Mouse (Mus musculus) midbrain, embryonic 15.5 days (tissue): ENCODE measurements around the gene Aig1. TPM values are rescaled to one million over a fixed set of nuclear protein-coding genes. Genes with fewer than 3 reads are reported as not detected.

Experiments used
- ATAC-seq: fragments of 200-750 bp; cut with Nextera tagmentation; replicated peaks from 2 replicates; pipeline ENCODE4 v1.8.0; 2017; ENCODE audit warnings: moderate TSS enrichment
- H3K27ac ChIP-seq: fragments of 300-500 bp; sonication (generic); 2 replicates; pipeline ENCODE4 v1.5.1; 2015; ENCODE audit warnings: mild to moderate bottlenecking, inconsistent platforms
- H3K27me3 ChIP-seq: fragments of 300-500 bp; sonication (generic); replicated peaks from 2 replicates; pipeline ENCODE4 v1.6.1; 2015; ENCODE audit warnings: inconsistent platforms
- H3K36me3 ChIP-seq: fragments of 300-500 bp; sonication (generic); replicated peaks from 2 replicates; pipeline ENCODE4 v1.6.1; 2015; ENCODE audit warnings: inconsistent platforms
- H3K4me1 ChIP-seq: fragments of 300-500 bp; sonication (generic); 2 replicates; pipeline ENCODE4 v1.6.1; 2015; ENCODE audit warnings: inconsistent platforms
- H3K4me2 ChIP-seq: fragments of 300-500 bp; sonication (generic); 2 replicates; pipeline ENCODE4 v1.6.1; 2015; ENCODE audit warnings: inconsistent platforms, mild to moderate bottlenecking, moderate library complexity
- H3K4me3 ChIP-seq: fragments of 300-500 bp; sonication (generic); 2 replicates; pipeline ENCODE4 v1.5.1; 2015; ENCODE audit warnings: mild to moderate bottlenecking, inconsistent platforms
- H3K9ac ChIP-seq: fragments of 300-500 bp; sonication (generic); 2 replicates; pipeline ENCODE4 v1.6.1; 2015; ENCODE audit warnings: mild to moderate bottlenecking, inconsistent platforms
- H3K9me3 ChIP-seq: fragments of 300-500 bp; sonication (generic); 2 replicates; pipeline ENCODE4 v1.6.1; 2016; ENCODE audit warnings: inconsistent platforms
- WGBS: fragments of 180-500 bp; shearing (Covaris S2); methylation state at CpG from one replicate; pipeline ENCODE4 v1.1.7; 2015; ENCODE audit warnings: mixed read lengths; 5-methylcytosine and 5-hydroxymethylcytosine counted together
- polyA plus RNA-seq: library from polyadenylated mRNA; unstranded; fragments of >200 nt; fragmentation: Nextera tagmentation; extraction: Ambion mirVana; gene quantifications from 2 replicates; pipeline ENCODE4 v1.2.1, GENCODE M21; 2015

Gene Aig1
- polyA plus RNA-seq, 1 experiment from 2014 or later = 90.1 TPM

DNA sequence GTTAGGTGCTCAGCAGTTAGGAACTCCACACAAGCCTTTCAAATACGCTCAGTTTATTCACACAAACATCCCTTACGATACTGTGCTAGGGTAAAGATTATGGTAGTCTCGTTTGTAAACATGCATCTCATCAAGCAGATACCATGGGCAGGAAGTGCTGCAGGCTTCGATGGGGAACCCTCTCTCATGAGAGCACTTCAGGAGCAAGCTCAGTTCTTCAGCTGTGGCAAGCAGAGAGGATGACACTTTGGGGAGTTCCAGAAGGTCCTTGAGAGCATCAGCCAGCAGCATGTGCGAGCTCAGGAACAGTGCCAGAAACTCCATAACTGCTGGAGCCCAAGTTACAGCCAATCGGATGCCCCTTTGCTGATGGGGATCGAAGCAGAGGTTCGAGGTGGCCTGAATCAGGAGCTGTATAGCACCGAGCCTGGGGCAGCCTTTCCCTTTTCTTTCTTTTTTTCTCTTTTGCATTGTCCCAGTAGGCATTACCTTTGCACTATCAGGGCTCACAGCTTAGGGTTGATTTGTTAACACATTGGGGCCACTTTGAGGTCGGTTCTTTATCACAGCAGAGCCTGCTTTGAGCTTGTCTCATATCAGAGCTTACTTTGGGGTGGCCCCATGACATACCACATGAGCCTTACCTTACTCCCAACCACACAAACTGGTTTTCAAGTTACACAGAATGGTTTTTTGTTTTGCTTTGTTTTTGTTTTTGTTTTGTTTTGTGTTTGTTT is 5.7 kb upstream of the Aig1 start:
- 88% methylated on average over 10 of the region's 10 CpGs for WGBS
- 0 out of 2 replicates have a peak, but pooled peaks cover under 1% of the 10 kb centered on the region for H3K4me1 ChIP-seq
- H3K9me3 ChIP-seq = 0 out of 2 replicates have a peak, but pooled peaks cover 5% of the 10 kb centered on the region
- H3K36me3 ChIP-seq = no peaks in the 10 kb centered on the region
- no peaks in the 10 kb centered on the region for H3K27me3 ChIP-seq
- H3K9ac ChIP-seq = no peak overlapping the region
- no peak for ATAC-seq
- H3K27ac ChIP-seq = no peak overlapping the region
- H3K4me2 ChIP-seq = no peak overlapping the region
- H3K4me3 ChIP-seq = no peak overlapping the region

DNA sequence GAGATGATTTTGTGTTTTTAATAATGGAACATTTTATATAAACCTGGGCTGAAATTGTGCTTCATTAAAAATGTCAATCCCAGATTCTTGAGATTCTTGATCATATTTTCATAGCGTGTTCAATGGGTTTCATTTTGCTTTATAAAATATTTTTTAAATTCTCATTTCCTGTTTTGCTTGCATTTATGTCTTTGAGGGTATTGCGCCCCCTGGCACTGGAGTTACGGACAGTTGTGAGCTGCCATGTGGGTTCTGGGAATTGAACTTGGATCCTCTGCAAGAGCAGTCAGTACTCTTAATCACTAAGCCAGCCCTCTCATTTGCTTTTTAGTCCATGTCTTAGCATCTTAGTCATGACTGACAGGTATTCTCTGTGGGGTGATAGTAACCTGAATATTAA is 1.8 kb upstream of the Aig1 start:
- H3K9me3 ChIP-seq = 0 out of 2 replicates have a peak, but pooled peaks cover 5% of the 10 kb centered on the region
- no peak for ATAC-seq
- no peak overlapping the region for H3K4me2 ChIP-seq
- H3K4me1 ChIP-seq = peaks cover 12% of the 10 kb centered on the region; the same call in 1 of the 2 replicates
- no peak overlapping the region for H3K4me3 ChIP-seq
- 84% methylated on average over 3 of the region's 3 CpGs for WGBS
- no peaks in the 10 kb centered on the region for H3K27me3 ChIP-seq
- H3K9ac ChIP-seq = no peak overlapping the region
- H3K36me3 ChIP-seq = no peaks in the 10 kb centered on the region
- H3K27ac ChIP-seq = no peak overlapping the region

DNA sequence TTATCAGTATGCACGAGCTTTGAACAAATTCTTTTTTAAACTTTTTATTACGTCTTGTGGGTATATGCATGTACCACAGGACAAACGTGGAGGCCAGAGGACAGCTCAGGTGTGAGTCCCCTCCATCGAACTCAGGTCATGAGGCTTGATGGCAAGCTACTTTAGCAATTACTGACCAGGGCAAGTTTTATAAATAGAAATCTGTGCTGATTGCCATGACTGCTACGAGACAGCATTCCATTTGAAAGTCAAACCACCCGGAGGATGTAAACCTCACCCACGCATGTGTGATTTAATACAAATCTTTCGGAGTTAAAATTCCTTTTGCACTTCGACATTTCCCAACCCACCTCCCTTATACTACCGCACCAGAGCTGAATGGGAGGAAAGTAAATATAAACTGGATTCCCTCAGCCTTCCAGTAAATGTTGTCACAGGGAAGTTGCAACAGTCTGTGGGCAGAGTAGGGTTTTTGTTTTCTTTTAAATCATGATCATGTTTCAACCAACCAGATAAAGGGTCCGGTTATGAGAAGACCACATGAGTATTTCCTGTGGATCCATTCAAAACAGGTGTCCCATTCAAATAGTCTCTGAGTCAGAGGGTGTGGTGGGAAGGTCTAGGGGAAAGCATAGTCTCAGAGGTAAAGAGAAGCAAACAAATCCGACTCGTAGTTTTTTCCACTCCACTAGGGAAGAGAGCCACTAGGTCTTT is 699 bp upstream of the Aig1 start:
- WGBS = 47% methylated on average over 13 of the region's 13 CpGs

DNA sequence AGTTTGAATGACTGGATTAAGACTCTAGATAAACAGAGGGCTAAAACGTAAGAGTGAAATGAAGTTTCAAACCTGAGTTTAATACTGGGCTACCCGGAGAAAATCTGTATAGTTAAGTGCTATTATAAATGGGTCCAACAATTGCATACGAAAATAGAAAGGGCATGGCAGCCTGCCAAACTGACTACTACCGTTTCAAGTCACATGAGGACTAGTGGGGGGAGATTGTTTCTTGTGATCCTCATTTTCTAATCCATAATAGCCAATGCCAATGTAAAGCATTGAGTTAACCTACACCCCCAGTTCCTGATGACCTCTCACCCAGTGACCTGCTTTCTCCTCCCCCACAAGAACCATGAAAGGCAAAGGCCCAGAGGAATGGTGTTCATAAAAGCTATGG is 2.4 kb downstream of the Aig1 start:
- 51% methylated on average over 4 of the region's 4 CpGs for WGBS
- ATAC-seq = no peak

More for the DNA sequence above, 699 bp upstream of the Aig1 start:
- 0 out of 2 replicates have a peak, but pooled peaks cover 5% of the 10 kb centered on the region for H3K9me3 ChIP-seq
- peak overlapping the region; percentile 75 for H3K4me2 ChIP-seq
- 0 out of 2 replicates have a peak overlapping the region, but pooled peaks have one; percentile 84 for H3K27ac ChIP-seq
- ATAC-seq = peak; percentile 40
- no peaks in the 10 kb centered on the region for H3K36me3 ChIP-seq
- H3K4me3 ChIP-seq = peak overlapping the region; percentile 71
- H3K4me1 ChIP-seq = peaks cover 12% of the 10 kb centered on the region; the same call in 1 of the 2 replicates
- H3K9ac ChIP-seq = peak overlapping the region; percentile 74
- H3K27me3 ChIP-seq = no peaks in the 10 kb centered on the region

DNA sequence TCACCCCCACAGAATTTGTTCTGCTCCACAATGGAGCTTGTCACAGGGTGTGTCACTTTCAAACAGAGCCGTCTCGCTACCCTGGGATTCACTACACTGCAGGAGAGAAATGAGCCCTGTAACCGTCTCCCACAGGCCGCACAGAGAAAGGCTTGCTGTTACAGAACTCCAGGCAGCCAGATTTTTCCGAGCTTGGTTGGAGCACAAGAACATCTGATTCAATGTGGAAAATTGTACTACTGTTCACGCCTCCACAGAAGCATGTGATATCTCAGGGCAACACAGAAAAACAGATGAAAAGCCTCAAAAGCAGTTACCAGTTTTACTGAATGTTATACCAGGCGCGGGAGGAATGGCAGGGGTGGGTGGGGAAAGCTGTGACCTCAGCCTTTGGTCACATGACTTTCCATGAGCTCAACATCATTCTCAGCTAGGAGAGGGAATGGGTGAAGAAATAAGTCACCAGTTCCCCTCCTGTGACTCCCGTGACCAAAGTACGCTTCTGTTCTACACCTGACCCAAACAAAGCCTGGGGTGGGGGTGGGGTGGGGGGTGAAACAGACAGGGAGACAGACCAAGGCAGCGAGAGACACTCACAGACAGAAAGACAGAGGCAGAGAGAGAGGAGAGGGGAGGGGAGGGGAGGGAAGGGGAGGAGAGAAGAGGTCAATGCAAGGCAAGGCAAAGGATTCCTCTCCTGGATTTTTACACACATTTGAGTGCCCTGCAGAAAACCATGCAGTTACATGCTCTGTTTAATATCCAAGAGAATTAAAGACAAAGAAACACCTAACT is 7.5 kb downstream of the Aig1 start:
- H3K9me3 ChIP-seq = no peaks in the 10 kb centered on the region
- H3K9ac ChIP-seq = no peak overlapping the region
- H3K4me2 ChIP-seq = peak overlapping the region; percentile 33
- peak overlapping the region; percentile 59 for H3K27ac ChIP-seq
- peak overlapping the region; percentile 17 for H3K4me3 ChIP-seq
- H3K27me3 ChIP-seq = no peaks in the 10 kb centered on the region
- peak; percentile 85 for ATAC-seq
- peaks cover 10% of the 10 kb centered on the region; the same call in 1 of the 2 replicates for H3K4me1 ChIP-seq
- no peaks in the 10 kb centered on the region for H3K36me3 ChIP-seq
- 8% methylated on average over 11 of the region's 11 CpGs for WGBS

More for the DNA sequence above, 2.4 kb downstream of the Aig1 start:
- Histone ChIP-seq H3K36me3 (no peaks in the 10 kb centered on the region), H3K9me3 (no peaks in the 10 kb centered on the region), H3K27me3 (no peaks in the 10 kb centered on the region), H3K4me2 (no peak overlapping the region), H3K27ac (no peak overlapping the region), H3K9ac (no peak overlapping the region), H3K4me1 (peaks cover 17% of the 10 kb centered on the region; the same call in 1 of the 2 replicates), H3K4me3 (no peak overlapping the region)

DNA sequence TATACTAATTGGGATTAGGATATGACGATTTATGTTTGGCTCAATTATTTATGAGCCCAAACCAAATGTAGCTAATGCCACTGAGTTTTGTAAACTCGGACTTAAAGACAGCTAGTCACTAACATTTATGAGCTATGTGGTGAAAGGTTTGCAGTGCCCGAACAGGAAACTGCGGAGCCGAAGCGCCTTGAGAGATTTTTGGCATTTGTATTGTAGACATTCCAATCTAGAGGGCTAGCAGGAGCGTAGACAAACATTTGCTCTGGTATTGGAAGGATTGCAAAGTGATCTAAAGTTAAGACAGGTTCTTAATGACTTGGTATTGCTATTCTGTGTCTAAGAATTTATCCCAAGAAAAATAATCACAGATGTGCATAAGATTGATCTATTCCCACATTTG is 12.3 kb downstream of the Aig1 start:
- no peaks in the 10 kb centered on the region for H3K27me3 ChIP-seq
- H3K4me3 ChIP-seq = no peak overlapping the region
- WGBS = 96% methylated on average over 7 of the region's 7 CpGs
- H3K9ac ChIP-seq = no peak overlapping the region
- H3K36me3 ChIP-seq = no peaks in the 10 kb centered on the region
- no peak overlapping the region for H3K4me2 ChIP-seq
- no peak overlapping the region for H3K27ac ChIP-seq
- peaks cover 6% of the 10 kb centered on the region; the same call in 1 of the 2 replicates for H3K4me1 ChIP-seq
- no peaks in the 10 kb centered on the region for H3K9me3 ChIP-seq
- ATAC-seq = no peak

DNA sequence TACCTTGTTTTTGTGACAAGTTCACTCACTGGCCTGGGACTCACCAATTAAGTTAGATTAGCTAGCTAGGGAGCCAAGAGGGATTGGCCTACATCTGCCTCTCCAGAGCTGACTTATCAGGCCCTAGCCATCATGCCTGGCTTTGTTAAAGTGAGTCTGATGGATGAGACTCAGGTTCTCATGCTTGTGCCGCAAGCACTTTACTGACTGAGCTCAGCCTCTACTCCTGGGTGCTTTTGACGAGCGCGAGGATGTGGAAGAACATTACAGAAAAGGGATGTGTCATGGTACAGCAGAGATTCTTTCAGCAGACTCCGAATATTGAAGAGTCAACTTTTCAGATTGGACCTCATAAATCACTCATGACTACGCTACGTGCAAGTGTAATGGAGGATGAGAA is 12.8 kb downstream of the Aig1 start:
- Histone ChIP-seq H3K27me3 (no peaks in the 10 kb centered on the region), H3K4me1 (peaks cover 2% of the 10 kb centered on the region; the same call in 1 of the 2 replicates), H3K27ac (no peak overlapping the region), H3K36me3 (no peaks in the 10 kb centered on the region), H3K4me2 (no peak overlapping the region), H3K9ac (no peak overlapping the region), H3K4me3 (no peak overlapping the region), H3K9me3 (no peaks in the 10 kb centered on the region)
- no peak for ATAC-seq
- WGBS = 95% methylated on average over 7 of the region's 7 CpGs

DNA sequence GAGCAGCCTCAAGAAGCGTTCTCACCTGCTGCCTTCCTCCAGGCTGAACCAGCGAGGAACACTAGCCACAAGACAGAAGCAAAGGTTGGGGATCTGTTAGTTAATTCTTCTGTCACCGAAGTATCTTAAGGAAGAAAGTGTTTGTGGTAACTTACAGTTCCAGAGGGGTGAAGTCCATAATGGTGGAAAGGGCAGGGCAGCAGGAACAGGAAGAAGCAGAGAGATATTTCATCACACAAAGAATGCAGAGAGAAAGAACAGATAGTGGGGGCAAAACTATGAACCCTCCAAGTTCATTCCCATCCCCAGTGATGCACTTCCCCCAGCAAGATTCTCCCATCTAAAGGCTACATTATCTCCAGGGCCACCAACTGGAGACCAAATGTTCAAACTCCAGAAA is 13.7 kb downstream of the Aig1 start:
- ATAC-seq = no peak
- WGBS = 92% methylated on average over 3 of the region's 3 CpGs
- Histone ChIP-seq H3K36me3 (no peaks in the 10 kb centered on the region), H3K9me3 (no peaks in the 10 kb centered on the region), H3K9ac (no peak overlapping the region), H3K4me3 (no peak overlapping the region), H3K27me3 (no peaks in the 10 kb centered on the region), H3K4me2 (no peak overlapping the region), H3K27ac (no peak overlapping the region), H3K4me1 (no peaks in the 10 kb centered on the region)

DNA sequence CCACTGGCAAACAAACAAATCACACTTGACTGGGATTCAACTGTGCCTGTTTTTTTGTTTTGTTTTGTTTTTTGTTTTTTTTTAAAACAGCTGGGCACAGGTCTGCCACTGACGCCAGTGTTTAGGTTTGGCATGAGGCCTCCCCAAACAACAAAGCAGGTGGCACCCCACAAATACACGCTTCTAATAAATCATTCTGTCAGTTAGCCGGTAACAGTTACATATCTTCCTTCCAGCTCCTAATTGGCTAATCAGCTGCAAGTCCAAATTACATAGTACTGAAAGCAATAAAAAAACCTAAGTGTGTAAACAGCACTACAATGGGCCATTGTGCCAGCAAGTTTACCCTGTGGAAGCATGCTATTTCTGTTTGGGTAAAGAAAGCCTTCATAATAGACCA is 18.7 kb downstream of the Aig1 start:
- no peak for ATAC-seq
- H3K9ac ChIP-seq = no peak overlapping the region
- 52% methylated on average over 3 of the region's 3 CpGs for WGBS
- H3K36me3 ChIP-seq = no peaks in the 10 kb centered on the region
- H3K27me3 ChIP-seq = no peaks in the 10 kb centered on the region
- H3K9me3 ChIP-seq = no peaks in the 10 kb centered on the region
- no peak overlapping the region for H3K4me2 ChIP-seq
- no peak overlapping the region for H3K4me3 ChIP-seq
- H3K4me1 ChIP-seq = no peaks in the 10 kb centered on the region
- H3K27ac ChIP-seq = no peak overlapping the region

DNA sequence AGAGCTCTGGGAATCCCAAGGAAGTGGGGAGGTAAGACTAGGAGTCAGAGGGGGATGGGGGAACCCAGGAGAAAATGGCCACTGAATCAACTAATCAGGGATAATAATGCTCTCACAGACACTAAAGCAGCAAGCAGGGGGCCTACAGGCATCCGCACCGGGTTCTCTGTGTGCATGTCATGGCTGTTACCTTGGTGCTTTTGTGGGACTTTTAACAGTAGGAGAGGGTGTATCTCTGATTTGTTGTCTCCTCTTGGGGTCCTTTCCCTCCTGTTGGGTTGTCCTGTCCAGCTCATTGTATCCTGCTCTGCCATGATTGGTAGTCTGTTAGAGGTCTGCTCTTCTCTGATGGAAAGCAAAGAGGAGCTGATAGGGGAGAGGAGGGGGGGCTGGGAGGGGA is 19.6 kb downstream of the Aig1 start:
- ATAC-seq = no peak
- H3K9me3 ChIP-seq = no peaks in the 10 kb centered on the region
- no peak overlapping the region for H3K27ac ChIP-seq
- WGBS = 14% methylated on average over 2 of the region's 2 CpGs
- no peaks in the 10 kb centered on the region for H3K4me1 ChIP-seq
- H3K9ac ChIP-seq = no peak overlapping the region
- H3K4me3 ChIP-seq = no peak overlapping the region
- H3K4me2 ChIP-seq = no peak overlapping the region
- H3K36me3 ChIP-seq = no peaks in the 10 kb centered on the region
- no peaks in the 10 kb centered on the region for H3K27me3 ChIP-seq

DNA sequence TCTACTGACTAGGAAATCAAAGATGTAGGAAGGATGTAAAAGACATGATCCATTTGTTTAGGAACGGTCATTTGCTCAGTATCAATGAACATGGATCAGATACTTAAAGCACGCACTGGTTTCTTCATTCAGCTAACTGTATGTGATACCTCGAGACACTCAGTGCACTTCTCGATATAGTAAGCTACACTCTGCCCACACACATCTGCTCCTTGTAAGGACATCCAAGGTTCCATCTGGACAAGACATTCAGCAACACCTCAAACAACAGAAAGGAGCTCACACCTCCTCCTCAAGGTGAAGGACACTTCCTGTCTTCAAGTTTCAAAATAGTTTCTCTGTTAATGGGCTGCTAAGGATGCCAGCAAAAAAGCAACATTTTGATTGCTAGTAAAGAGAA is 23.9 kb downstream of the Aig1 start:
- Histone ChIP-seq H3K27ac (no peak overlapping the region), H3K4me1 (no peaks in the 10 kb centered on the region), H3K4me3 (no peak overlapping the region), H3K27me3 (no peaks in the 10 kb centered on the region), H3K4me2 (no peak overlapping the region), H3K9me3 (no peaks in the 10 kb centered on the region), H3K36me3 (no peaks in the 10 kb centered on the region), H3K9ac (no peak overlapping the region)
- 89% methylated on average over 4 of the region's 4 CpGs for WGBS
- no peak for ATAC-seq

DNA sequence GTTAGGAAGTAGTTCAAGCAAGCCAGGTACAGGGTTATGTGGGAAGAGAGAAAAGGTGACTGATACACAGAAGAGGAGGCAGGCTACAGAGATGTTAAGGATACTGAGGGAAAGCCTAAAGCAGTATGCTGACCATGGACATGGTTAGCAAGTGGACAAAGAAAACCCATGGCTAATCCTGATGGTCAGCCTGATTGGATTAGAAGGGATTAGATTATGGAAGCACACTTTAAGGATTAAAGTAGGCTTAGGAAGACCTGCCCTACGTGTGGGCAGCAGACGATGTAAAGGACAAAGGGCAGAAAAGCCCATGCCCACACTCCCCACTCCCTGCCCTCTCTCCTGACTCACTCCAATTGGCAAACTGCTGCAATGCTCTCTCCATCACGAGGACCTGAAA is 25.0 kb downstream of the Aig1 start:
- Histone ChIP-seq H3K27ac (no peak overlapping the region), H3K27me3 (no peaks in the 10 kb centered on the region), H3K4me3 (no peak overlapping the region), H3K9me3 (no peaks in the 10 kb centered on the region), H3K4me1 (no peaks in the 10 kb centered on the region), H3K4me2 (no peak overlapping the region), H3K36me3 (no peaks in the 10 kb centered on the region), H3K9ac (no peak overlapping the region)
- WGBS = 28% methylated on average over 3 of the region's 3 CpGs
- no peak for ATAC-seq
